Mouse (Mus musculus): ENCODE measurements at regions not wholly inside any gene's neighbourhood (a gene's known extent, or its start where the extent isn't known, plus 50 kb on each side); places are given as distances from the start of the nearest gene placed in this dataset.

DNA sequence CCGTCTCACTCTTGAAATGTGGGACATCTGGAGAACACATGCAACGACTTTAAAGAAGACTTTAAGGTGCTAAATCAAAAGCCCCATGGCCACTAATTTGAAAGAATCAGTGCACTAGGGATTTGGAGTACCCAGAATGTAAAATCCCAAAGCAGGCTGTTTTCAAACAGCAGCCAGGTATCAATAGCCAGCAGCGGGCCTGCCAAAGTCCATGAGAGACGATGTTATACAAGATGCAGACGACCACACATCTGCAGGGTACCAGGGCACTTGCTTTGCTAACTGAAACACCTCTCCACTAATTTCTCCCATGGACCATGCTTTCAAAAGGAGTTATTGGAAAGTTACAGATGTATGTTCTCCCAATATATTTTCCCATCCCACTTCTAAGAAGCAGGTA lies 119.9 kb upstream of the Csl start:
- no peak overlapping the region for H3K4me2 ChIP-seq
- H3K4me3 ChIP-seq (ENCODE audit: low read depth, low read length), result no peak overlapping the region
- DNase-seq (ENCODE audit: low spot score, missing footprints), result peak; percentile 19
- no peaks in the 10 kb centered on the region for H3K4me1 ChIP-seq (ENCODE audit: control insufficient read depth, insufficient read depth, low read length)
- no peak overlapping the region for H3K27ac ChIP-seq (ENCODE audit: low read depth, low read length)
- no peak overlapping the region for H3K9ac ChIP-seq (ENCODE audit: low read length)
- H3K27me3 ChIP-seq (ENCODE audit: control insufficient read depth, insufficient read depth, low read length), result no peaks in the 10 kb centered on the region
- H3K36me3 ChIP-seq (ENCODE audit: control insufficient read depth, insufficient read depth, low read length), result no peaks in the 10 kb centered on the region
- ATAC-seq (ENCODE audit: low FRiP score), result no peak
- 79% methylated on average over 5 of the region's 5 CpGs for WGBS
- no peaks in the 10 kb centered on the region for H3K9me3 ChIP-seq (ENCODE audit: control insufficient read depth, low read length)

GRCm38 (mm10) chr10:99864711-99865110 lies 105.3 kb upstream of the Csl start:
- Histone ChIP-seq H3K4me2 (no peak overlapping the region), H3K9ac (ENCODE audit: low read length) (no peak overlapping the region), H3K36me3 (ENCODE audit: control insufficient read depth, insufficient read depth, low read length) (no peaks in the 10 kb centered on the region), H3K27ac (ENCODE audit: low read depth, low read length) (no peak overlapping the region), H3K4me3 (ENCODE audit: low read depth, low read length) (no peak overlapping the region), H3K4me1 (ENCODE audit: control insufficient read depth, insufficient read depth, low read length) (peaks cover 3% of the 10 kb centered on the region; the same call in 1 of the 2 replicates), H3K9me3 (ENCODE audit: control insufficient read depth, low read length) (no peaks in the 10 kb centered on the region), H3K27me3 (ENCODE audit: control insufficient read depth, insufficient read depth, low read length) (no peaks in the 10 kb centered on the region)
- ATAC-seq (ENCODE audit: low FRiP score) (no peak), DNase-seq (ENCODE audit: low spot score, missing footprints) (no peak)
- WGBS, result 97% methylated on average over 1 of the region's 1 CpGs

- no peak overlapping the region for H3K4me2 ChIP-seq
- H3K9me3 ChIP-seq (ENCODE audit: control insufficient read depth, low read length), result no peaks in the 10 kb centered on the region
- DNase-seq (ENCODE audit: low spot score, missing footprints) (no peak), ATAC-seq (ENCODE audit: low FRiP score) (no peak)
- WGBS, result 44% methylated on average over 10 of the region's 10 CpGs
- H3K4me1 ChIP-seq (ENCODE audit: control insufficient read depth, insufficient read depth, low read length), result peaks cover 3% of the 10 kb centered on the region; the same call in 1 of the 2 replicates
- no peaks in the 10 kb centered on the region for H3K27me3 ChIP-seq (ENCODE audit: control insufficient read depth, insufficient read depth, low read length)
- no peak overlapping the region for H3K4me3 ChIP-seq (ENCODE audit: low read depth, low read length)
- no peak overlapping the region for H3K9ac ChIP-seq (ENCODE audit: low read length)
- no peaks in the 10 kb centered on the region for H3K36me3 ChIP-seq (ENCODE audit: control insufficient read depth, insufficient read depth, low read length)
- no peak overlapping the region for H3K27ac ChIP-seq (ENCODE audit: low read depth, low read length)
Observed at GRCm38 (mm10) chr10:99860322-99861089, 101.0 kb upstream of the Csl start.

DNA sequence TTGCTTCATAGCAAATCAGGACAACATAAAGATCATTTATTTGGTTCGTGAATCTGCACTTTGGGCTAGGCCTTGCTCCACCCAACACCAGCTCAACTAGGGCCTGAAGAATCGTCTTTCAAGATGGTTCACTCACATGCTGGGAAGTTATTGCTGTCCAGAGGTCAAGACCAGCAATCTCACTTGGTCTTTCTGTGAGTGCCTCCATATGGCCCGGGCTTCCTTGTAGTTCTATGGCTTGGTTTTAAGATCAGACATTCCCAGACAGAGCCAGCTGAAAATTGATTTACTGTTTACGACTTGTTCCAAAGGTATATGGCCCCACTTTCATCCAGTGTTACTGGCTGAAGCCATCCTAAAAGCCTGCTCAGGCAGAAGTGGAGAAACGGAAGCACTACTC lies 84.7 kb upstream of the Csl start:
- WGBS, result 83% methylated on average over 5 of the region's 5 CpGs
- no peak overlapping the region for H3K4me2 ChIP-seq
- H3K9me3 ChIP-seq (ENCODE audit: control insufficient read depth, low read length), result no peaks in the 10 kb centered on the region
- H3K27me3 ChIP-seq (ENCODE audit: control insufficient read depth, insufficient read depth, low read length), result no peaks in the 10 kb centered on the region
- ATAC-seq (ENCODE audit: low FRiP score), result no peak
- H3K4me3 ChIP-seq (ENCODE audit: low read depth, low read length), result no peak overlapping the region
- H3K9ac ChIP-seq (ENCODE audit: low read length), result no peak overlapping the region
- DNase-seq (ENCODE audit: low spot score, missing footprints), result peak; percentile 51
- no peaks in the 10 kb centered on the region for H3K4me1 ChIP-seq (ENCODE audit: control insufficient read depth, insufficient read depth, low read length)
- H3K27ac ChIP-seq (ENCODE audit: low read depth, low read length), result no peak overlapping the region
- no peaks in the 10 kb centered on the region for H3K36me3 ChIP-seq (ENCODE audit: control insufficient read depth, insufficient read depth, low read length)

DNA sequence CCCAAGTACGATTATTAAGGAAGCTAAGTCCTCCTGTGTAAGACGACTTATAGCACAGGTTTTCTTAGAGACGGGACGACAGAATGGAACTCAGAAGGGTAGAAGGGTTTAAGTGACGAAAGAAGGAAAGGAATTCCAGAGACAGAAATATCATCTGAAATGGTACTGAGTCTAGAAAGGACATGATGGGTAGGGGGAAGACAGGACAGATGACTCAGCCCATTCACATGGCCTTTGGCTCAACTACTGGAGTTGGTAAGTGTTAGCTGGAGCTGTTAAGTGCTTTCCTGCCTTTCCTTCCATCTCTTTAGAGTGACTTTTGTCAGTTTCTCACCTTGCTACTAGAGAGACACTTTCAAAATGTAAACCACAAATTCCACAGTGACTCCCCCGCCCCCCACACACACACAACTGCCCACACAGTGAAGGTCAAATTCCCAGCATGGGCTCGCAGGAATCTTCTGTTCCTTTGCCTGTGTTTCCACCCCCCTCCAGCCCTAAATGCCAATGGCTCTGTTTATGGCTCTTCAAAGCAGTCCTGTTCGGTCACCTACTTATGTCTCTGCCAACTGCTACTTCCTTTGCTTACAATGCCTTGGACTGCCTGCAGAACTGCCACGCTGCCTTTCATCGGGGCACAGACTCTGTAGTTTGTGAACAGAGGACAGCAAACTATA lies 81.8 kb upstream of the Csl start:
- Histone ChIP-seq H3K27me3 (ENCODE audit: control insufficient read depth, insufficient read depth, low read length) (no peaks in the 10 kb centered on the region), H3K9me3 (ENCODE audit: control insufficient read depth, low read length) (no peaks in the 10 kb centered on the region), H3K36me3 (ENCODE audit: control insufficient read depth, insufficient read depth, low read length) (no peaks in the 10 kb centered on the region), H3K4me3 (ENCODE audit: low read depth, low read length) (no peak overlapping the region), H3K27ac (ENCODE audit: low read depth, low read length) (no peak overlapping the region), H3K9ac (ENCODE audit: low read length) (no peak overlapping the region), H3K4me1 (ENCODE audit: control insufficient read depth, insufficient read depth, low read length) (no peaks in the 10 kb centered on the region), H3K4me2 (no peak overlapping the region)
- ATAC-seq (ENCODE audit: low FRiP score) (no peak), DNase-seq (ENCODE audit: low spot score, missing footprints) (peak; percentile 75)
- 86% methylated on average over 10 of the region's 10 CpGs for WGBS

- 82% methylated on average over 10 of the region's 10 CpGs for WGBS
Observed at GRCm38 (mm10) chr10:99840179-99840876, 80.9 kb upstream of the Csl start.

DNA sequence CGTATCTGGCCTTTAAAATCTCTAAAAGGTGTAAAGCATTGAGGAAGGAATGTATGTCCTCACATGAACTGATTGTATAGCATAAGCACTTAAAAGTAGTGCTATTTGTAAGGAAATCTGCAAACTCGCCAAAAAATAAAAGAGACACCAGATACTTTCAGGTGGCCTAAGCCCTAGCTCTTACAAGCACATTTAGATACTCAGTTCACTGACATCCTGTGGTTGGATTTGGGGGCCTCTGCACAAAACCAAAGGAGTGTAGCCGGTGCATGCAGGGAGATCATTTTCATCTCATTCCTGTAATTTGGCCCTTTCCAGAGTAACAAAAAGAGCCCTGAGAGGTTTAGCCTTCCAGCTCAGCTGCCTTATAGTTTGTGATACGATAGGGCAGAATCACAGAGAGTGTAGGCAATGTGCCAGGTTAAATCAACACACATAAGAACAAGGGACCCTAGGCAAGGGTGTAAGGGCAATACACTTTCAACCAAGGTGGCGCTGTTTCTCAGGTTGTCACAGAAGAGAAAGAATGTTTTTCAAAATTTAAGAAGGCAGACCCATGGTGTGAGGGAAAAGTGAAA lies 77.5 kb upstream of the Csl start:
- H3K36me3 ChIP-seq (ENCODE audit: control insufficient read depth, insufficient read depth, low read length), result no peaks in the 10 kb centered on the region
- no peak overlapping the region for H3K27ac ChIP-seq (ENCODE audit: low read depth, low read length)
- no peak overlapping the region for H3K9ac ChIP-seq (ENCODE audit: low read length)
- no peak overlapping the region for H3K4me3 ChIP-seq (ENCODE audit: low read depth, low read length)
- H3K27me3 ChIP-seq (ENCODE audit: control insufficient read depth, insufficient read depth, low read length), result no peaks in the 10 kb centered on the region
- H3K9me3 ChIP-seq (ENCODE audit: control insufficient read depth, low read length), result no peaks in the 10 kb centered on the region
- no peak for ATAC-seq (ENCODE audit: low FRiP score)
- DNase-seq (ENCODE audit: low spot score, missing footprints), result peak; percentile 44
- 83% methylated on average over 5 of the region's 5 CpGs for WGBS
- H3K4me2 ChIP-seq, result no peak overlapping the region
- no peaks in the 10 kb centered on the region for H3K4me1 ChIP-seq (ENCODE audit: control insufficient read depth, insufficient read depth, low read length)

More at GRCm38 (mm10) chr10:99840179-99840876, 80.9 kb upstream of the Csl start:
- no peaks in the 10 kb centered on the region for H3K9me3 ChIP-seq (ENCODE audit: control insufficient read depth, low read length)
- ATAC-seq (ENCODE audit: low FRiP score) (no peak), DNase-seq (ENCODE audit: low spot score, missing footprints) (peak; percentile 68)
- H3K9ac ChIP-seq (ENCODE audit: low read length), result no peak overlapping the region
- H3K4me1 ChIP-seq (ENCODE audit: control insufficient read depth, insufficient read depth, low read length), result no peaks in the 10 kb centered on the region
- no peaks in the 10 kb centered on the region for H3K27me3 ChIP-seq (ENCODE audit: control insufficient read depth, insufficient read depth, low read length)
- no peaks in the 10 kb centered on the region for H3K36me3 ChIP-seq (ENCODE audit: control insufficient read depth, insufficient read depth, low read length)
- H3K4me3 ChIP-seq (ENCODE audit: low read depth, low read length), result no peak overlapping the region
- H3K4me2 ChIP-seq, result no peak overlapping the region
- H3K27ac ChIP-seq (ENCODE audit: low read depth, low read length), result no peak overlapping the region

- Histone ChIP-seq H3K27me3 (ENCODE audit: control insufficient read depth, insufficient read depth, low read length) (no peaks in the 10 kb centered on the region), H3K4me2 (no peak overlapping the region), H3K36me3 (ENCODE audit: control insufficient read depth, insufficient read depth, low read length) (no peaks in the 10 kb centered on the region), H3K27ac (ENCODE audit: low read depth, low read length) (no peak overlapping the region), H3K9ac (ENCODE audit: low read length) (no peak overlapping the region), H3K4me3 (ENCODE audit: low read depth, low read length) (no peak overlapping the region), H3K4me1 (ENCODE audit: control insufficient read depth, insufficient read depth, low read length) (no peaks in the 10 kb centered on the region), H3K9me3 (ENCODE audit: control insufficient read depth, low read length) (no peaks in the 10 kb centered on the region)
- ATAC-seq (ENCODE audit: low FRiP score), result no peak
- peak; percentile 56 for DNase-seq (ENCODE audit: low spot score, missing footprints)
- WGBS, result 85% methylated on average over 4 of the region's 4 CpGs
Observed at GRCm38 (mm10) chr10:99834905-99835633, 75.6 kb upstream of the Csl start.
